Mouse (Mus musculus) neural tube, embryonic 12.5 days (tissue): ENCODE results near the gene Grm4. TPM values are rescaled to one million over a fixed set of nuclear protein-coding genes. Genes with fewer than 3 reads are reported as not detected.

ENCODE experiments used
- ATAC-seq: fragments of 200-750 bp; cut with Nextera tagmentation; 2 replicates; pipeline ENCODE4 v1.8.0; 2017; ENCODE audit warnings: low read depth, mild to moderate bottlenecking, moderate TSS enrichment, moderate library complexity; ENCODE audit not compliant: low FRiP score
- H3K27ac ChIP-seq: fragments of 300-500 bp; sonication (generic); 2 replicates; pipeline ENCODE4 v1.5.1; 2016
- H3K27me3 ChIP-seq: fragments of 300-500 bp; sonication (generic); replicated peaks from 2 replicates; pipeline ENCODE4 v1.6.1; 2016; ENCODE audit warnings: mild to moderate bottlenecking
- H3K36me3 ChIP-seq: fragments of 300-500 bp; sonication (generic); 2 replicates; pipeline ENCODE4 v1.6.1; 2016; ENCODE audit warnings: mild to moderate bottlenecking
- H3K4me1 ChIP-seq: fragments of 300-500 bp; sonication (generic); 2 replicates; pipeline ENCODE4 v1.6.1; 2016
- H3K4me2 ChIP-seq: fragments of 300-500 bp; sonication (generic); replicated peaks from 2 replicates; pipeline ENCODE4 v1.6.1; 2016; ENCODE audit warnings: mild to moderate bottlenecking
- H3K4me3 ChIP-seq: fragments of 300-500 bp; sonication (generic); 2 replicates; pipeline ENCODE4 v1.5.1; 2016
- H3K9ac ChIP-seq: fragments of 300-500 bp; sonication (generic); 2 replicates; pipeline ENCODE4 v1.6.1; 2016; ENCODE audit warnings: mild to moderate bottlenecking
- H3K9me3 ChIP-seq: fragments of 300-500 bp; sonication (generic); 2 replicates; pipeline ENCODE4 v1.6.1; 2016; ENCODE audit warnings: mild to moderate bottlenecking
- WGBS: fragments of 180-500 bp; shearing (Covaris S2); methylation state at CpG from one replicate; pipeline ENCODE4 v1.1.7; 2016; 5-methylcytosine and 5-hydroxymethylcytosine counted together
- polyA plus RNA-seq: library from polyadenylated mRNA; unstranded; fragments of >200 nt; fragmentation: Nextera tagmentation; extraction: Ambion mirVana; gene quantifications from 2 replicates; pipeline ENCODE4 v1.2.1, GENCODE M21; 2016

The Grm4 gene
- polyA plus RNA-seq, 1 experiment from 2014 or later = 3.4 TPM

- no peak overlapping the region for H3K9ac ChIP-seq
- H3K27ac ChIP-seq = peak overlapping the region; percentile 13; the same call in 1 of the 2 replicates
- ATAC-seq = no peak
- no peak overlapping the region for H3K4me3 ChIP-seq
- WGBS = 29% methylated on average over 15 of the region's 15 CpGs
- H3K4me2 ChIP-seq = no peak overlapping the region
- no peaks in the 10 kb centered on the region for H3K9me3 ChIP-seq
- peaks cover 18% of the 10 kb centered on the region for H3K4me1 ChIP-seq
- H3K36me3 ChIP-seq = no peaks in the 10 kb centered on the region
- H3K27me3 ChIP-seq = peaks cover 40% of the 10 kb centered on the region
These were observed 2.3 kb downstream of the Grm4 start for GRCm38 (mm10) chr17:27518700-27519595.

- WGBS = 25% methylated on average over 9 of the region's 9 CpGs
- H3K27me3 ChIP-seq = peaks cover 47% of the 10 kb centered on the region
- H3K36me3 ChIP-seq = no peaks in the 10 kb centered on the region
- H3K9me3 ChIP-seq = no peaks in the 10 kb centered on the region
- no peak overlapping the region for H3K9ac ChIP-seq
- no peak overlapping the region for H3K4me3 ChIP-seq
- H3K4me2 ChIP-seq = no peak overlapping the region
- no peak overlapping the region for H3K27ac ChIP-seq
- no peak for ATAC-seq
- peaks cover 25% of the 10 kb centered on the region for H3K4me1 ChIP-seq
These were observed 2.9 kb downstream of the Grm4 start for GRCm38 (mm10) chr17:27518296-27518695.

- H3K9me3 ChIP-seq = no peaks in the 10 kb centered on the region
- peaks cover 66% of the 10 kb centered on the region for H3K27me3 ChIP-seq
- peak overlapping the region; percentile 69; the same call in 1 of the 2 replicates for H3K4me3 ChIP-seq
- no peak overlapping the region for H3K9ac ChIP-seq
- peak overlapping the region; percentile 97 for H3K4me2 ChIP-seq
- no peak overlapping the region for H3K27ac ChIP-seq
- ATAC-seq = no peak
- H3K36me3 ChIP-seq = no peaks in the 10 kb centered on the region
- WGBS = 34% methylated on average over 27 of the region's 27 CpGs
- peaks cover 37% of the 10 kb centered on the region for H3K4me1 ChIP-seq
These were observed 7.1 kb downstream of the Grm4 start for GRCm38 (mm10) chr17:27513916-27514762.

- H3K9me3 ChIP-seq = no peaks in the 10 kb centered on the region
- peak overlapping the region; percentile 69 for H3K4me3 ChIP-seq
- H3K36me3 ChIP-seq = no peaks in the 10 kb centered on the region
- no peak for ATAC-seq
- peaks cover 68% of the 10 kb centered on the region for H3K27me3 ChIP-seq
- no peak overlapping the region for H3K27ac ChIP-seq
- WGBS = 3% methylated on average over 37 of the region's 66 CpGs
- peaks cover 30% of the 10 kb centered on the region for H3K4me1 ChIP-seq
- peak overlapping the region; percentile 97 for H3K4me2 ChIP-seq
- H3K9ac ChIP-seq = peak overlapping the region; percentile 79
These were observed 7.8 kb downstream of the Grm4 start for GRCm38 (mm10) chr17:27513279-27513915.

GRCm38 (mm10) chr17:27512619-27513161 lies 8.5 kb downstream of the Grm4 start:
- no peaks in the 10 kb centered on the region for H3K9me3 ChIP-seq
- H3K4me2 ChIP-seq = peak overlapping the region; percentile 97
- peak overlapping the region; percentile 69 for H3K4me3 ChIP-seq
- H3K27me3 ChIP-seq = peaks cover 66% of the 10 kb centered on the region
- no peak for ATAC-seq
- H3K36me3 ChIP-seq = no peaks in the 10 kb centered on the region
- H3K27ac ChIP-seq = 0 out of 2 replicates have a peak overlapping the region, but pooled peaks have one; percentile 20
- peak overlapping the region; percentile 79 for H3K9ac ChIP-seq
- peaks cover 28% of the 10 kb centered on the region for H3K4me1 ChIP-seq
- WGBS = under 1% methylated on average over 71 of the region's 78 CpGs

- peaks cover 63% of the 10 kb centered on the region for H3K27me3 ChIP-seq
- H3K4me3 ChIP-seq = peak overlapping the region; percentile 69
- no peak overlapping the region for H3K27ac ChIP-seq
- no peaks in the 10 kb centered on the region for H3K36me3 ChIP-seq
- WGBS = under 1% methylated on average over 64 of the region's 64 CpGs
- H3K4me2 ChIP-seq = peak overlapping the region; percentile 97
- peak overlapping the region; percentile 79 for H3K9ac ChIP-seq
- H3K9me3 ChIP-seq = no peaks in the 10 kb centered on the region
- H3K4me1 ChIP-seq = peaks cover 33% of the 10 kb centered on the region
- ATAC-seq = peak; percentile 38; the same call in 1 of the 2 replicates
These were observed 9.2 kb downstream of the Grm4 start for GRCm38 (mm10) chr17:27511865-27512618.

- peaks cover 63% of the 10 kb centered on the region for H3K27me3 ChIP-seq
- H3K4me3 ChIP-seq = peak overlapping the region; percentile 69; the same call in 1 of the 2 replicates
- no peaks in the 10 kb centered on the region for H3K9me3 ChIP-seq
- peaks cover 40% of the 10 kb centered on the region for H3K4me1 ChIP-seq
- ATAC-seq = no peak
- 85% methylated on average over 7 of the region's 7 CpGs for WGBS
- peak overlapping the region; percentile 97 for H3K4me2 ChIP-seq
- no peaks in the 10 kb centered on the region for H3K36me3 ChIP-seq
- H3K9ac ChIP-seq = peak overlapping the region; percentile 79; the same call in 1 of the 2 replicates
- no peak overlapping the region for H3K27ac ChIP-seq
These were observed 10.0 kb downstream of the Grm4 start for GRCm38 (mm10) chr17:27511125-27511735.

GRCm38 (mm10) chr17:27510258-27511124 lies 10.7 kb downstream of the Grm4 start:
- H3K27ac ChIP-seq = no peak overlapping the region

GRCm38 (mm10) chr17:27509056-27509455 lies 12.1 kb downstream of the Grm4 start:
- ATAC-seq = no peak
- Histone ChIP-seq H3K9ac (no peak overlapping the region), H3K9me3 (no peaks in the 10 kb centered on the region), H3K27me3 (peaks cover 50% of the 10 kb centered on the region), H3K4me2 (no peak overlapping the region), H3K4me1 (peaks cover 58% of the 10 kb centered on the region), H3K4me3 (no peak overlapping the region), H3K36me3 (no peaks in the 10 kb centered on the region), H3K27ac (no peak overlapping the region)
- WGBS = 74% methylated on average over 5 of the region's 5 CpGs

More at GRCm38 (mm10) chr17:27510258-27511124, 10.7 kb downstream of the Grm4 start:
- Histone ChIP-seq H3K9me3 (no peaks in the 10 kb centered on the region), H3K4me2 (0 out of 2 replicates have a peak overlapping the region, but pooled peaks have one; percentile 97), H3K36me3 (no peaks in the 10 kb centered on the region), H3K9ac (no peak overlapping the region), H3K27me3 (peaks cover 63% of the 10 kb centered on the region), H3K4me3 (no peak overlapping the region), H3K4me1 (peaks cover 47% of the 10 kb centered on the region)
- 51% methylated on average over 9 of the region's 9 CpGs for WGBS
- no peak for ATAC-seq

GRCm38 (mm10) chr17:27508513-27508912 lies 12.7 kb downstream of the Grm4 start:
- Histone ChIP-seq H3K9me3 (no peaks in the 10 kb centered on the region), H3K27ac (no peak overlapping the region), H3K4me1 (peaks cover 58% of the 10 kb centered on the region), H3K27me3 (peaks cover 45% of the 10 kb centered on the region), H3K4me3 (no peak overlapping the region), H3K9ac (no peak overlapping the region), H3K4me2 (no peak overlapping the region), H3K36me3 (no peaks in the 10 kb centered on the region)
- WGBS = 65% methylated on average over 5 of the region's 5 CpGs
- ATAC-seq = no peak
